Mouse (Mus musculus): ENCODE measurements around the gene Arhgef38.

DNA sequence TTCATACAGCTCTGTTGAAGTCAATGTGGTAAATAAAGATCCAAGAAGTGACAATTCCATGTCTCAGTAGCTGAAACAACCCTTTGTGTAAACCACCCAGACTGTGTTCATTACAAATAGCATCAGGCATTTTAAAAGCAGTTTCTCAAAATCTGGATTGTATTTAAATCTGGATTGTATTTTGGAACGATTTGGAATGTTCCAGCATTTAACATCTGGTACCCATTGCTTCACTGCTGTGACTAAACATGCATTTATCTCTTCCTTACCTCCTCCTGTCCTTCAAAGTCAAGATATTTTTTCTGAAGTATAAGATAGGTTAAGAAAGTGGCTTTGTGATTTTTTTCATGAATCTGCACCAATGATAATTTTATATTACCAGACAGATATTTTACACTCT, 121.5 kb downstream of the Arhgef38 start:
- TF ChIP-seq POLR2A (IDR thresholded peaks at IDR 0.05; ENCODE audit: insufficient read depth, low read depth, low read length) (no peak), CTCF (IDR thresholded peaks at IDR 0.05; ENCODE audit: insufficient read depth, low read depth, low read length) (no peak)
